Comparison of ENCODE assay signal across 8 mouse cellular contexts in genomic region chr17:80899513-80900199, GRCm38 (mm10). TPM values are rescaled to one million over a fixed set of nuclear protein-coding genes. Genes with fewer than 3 reads are reported as not detected.
DNase-seq lines count a peak whose midpoint lies in the region; ATAC-seq and TF ChIP-seq lines count a peak whose summit lies in the region.

No protein-coding gene starts in this region.

- WGBS in lung, adult 2 months: 35% methylated on average over 9 of the region's 9 CpGs
- WGBS in stomach, postnatal 0 days: 25% methylated on average over 9 of the region's 9 CpGs

- H3K27me3 ChIP-seq in stomach, postnatal 0 days (ENCODE audit: control insufficient read depth, insufficient read depth, low read length): no peaks in the 10 kb centered on the region

- no peaks in the 10 kb centered on the region for H3K9me3 ChIP-seq in stomach, postnatal 0 days (ENCODE audit: control insufficient read depth, low read length)

- TF ChIP-seq EP300 in stomach, postnatal 0 days (optimal IDR thresholded peaks at IDR 0.05): no peak

- peak overlapping the region; percentile 11; the same call in 1 of the 2 replicates for H3K4me2 ChIP-seq in stomach, postnatal 0 days (replicated peaks; ENCODE audit: low read depth)

- DNase-seq in heart, adult 18-20 months: peak; percentile 56 to 66
- no peak for DNase-seq in heart, postnatal 25 days (ENCODE audit: low spot score)
- peak; percentile 31 for DNase-seq in adrenal gland, postnatal 25 days
- peak; percentile 41 for DNase-seq in heart, postnatal 4 days
- DNase-seq in lung, adult 2 months: peak; percentile 26
- peak; percentile 27 for DNase-seq in stomach, postnatal 0 days (ENCODE audit: low spot score)
- no peak for DNase-seq in right cerebral cortex, postnatal 4 days

- H3K4me1 ChIP-seq in lung, adult 2 months (ENCODE audit: control insufficient read depth, insufficient read depth, low read length): peaks cover 9% of the 10 kb centered on the region
- H3K4me1 ChIP-seq in stomach, postnatal 0 days (replicated peaks; ENCODE audit: control insufficient read depth, insufficient read depth): peaks cover 4% of the 10 kb centered on the region

- intact Hi-C loops in heart, postnatal 25 days (cut with DNase I): no loop called here

- no peak for TF ChIP-seq CTCF in lung, adult 2 months (IDR thresholded peaks at IDR 0.05; ENCODE audit: insufficient read depth, low read length)
- TF ChIP-seq CTCF in stomach, postnatal 0 days (IDR thresholded peaks at IDR 0.05; ENCODE audit: low read depth): no peak

- peak overlapping the region; percentile 24; the same call in 1 of the 2 replicates for H3K27ac ChIP-seq in stomach, postnatal 0 days (replicated peaks)

- no peak overlapping the region for H3K9ac ChIP-seq in stomach, postnatal 0 days (ENCODE audit: low read length)

- no peak overlapping the region for H3K4me3 ChIP-seq in lung, adult 2 months (replicated peaks; ENCODE audit: extremely low read depth, low read depth, low read length)
- H3K4me3 ChIP-seq in stomach, postnatal 0 days (ENCODE audit: low read depth, low read length): no peak overlapping the region

- TF ChIP-seq POLR2A in lung, adult 2 months (IDR thresholded peaks at IDR 0.05; ENCODE audit: borderline replicate concordance, extremely low read depth, low read depth, low read length): no peak

- H3K36me3 ChIP-seq in stomach, postnatal 0 days (ENCODE audit: control insufficient read depth, insufficient read depth, low read length): no peaks in the 10 kb centered on the region

- ATAC-seq in stomach, postnatal 0 days (ENCODE audit: low FRiP score, low TSS enrichment): peak; percentile 45; the same call in 1 of the 2 replicates
- no peak for ATAC-seq in megakaryocyte-erythroid progenitor cell, adult 5-6 weeks (replicated peaks; ENCODE audit: low FRiP score, low TSS enrichment, poor library complexity, severe bottlenecking)

RNA-seq across cellular contexts. Expression of gene Tmem178, which starts 44.8 kb away (rescaled TPM):
- total RNA-seq in heart, adult 18-20 months (2021): under 1 TPM; 0.28 to 0.50 TPM
- under 1 TPM; 0.34 to 0.45 TPM for total RNA-seq in heart, postnatal 25 days (2021)
- total RNA-seq in adrenal gland, postnatal 25 days (2021): 5.3 TPM in 2 replicates
- total RNA-seq in heart, postnatal 4 days (2021): 1 to 10 TPM; 3.2 TPM
- 18.5 and 20.7 TPM in 2 replicates for polyA plus RNA-seq in lung, adult 2 months (2012; rRNA removed)
- polyA plus RNA-seq in stomach, postnatal 0 days (2015; fragmentation: Nextera tagmentation; extraction: Ambion mirVana): 1.8 and 2.0 TPM in 2 replicates
- total RNA-seq in megakaryocyte-erythroid progenitor cell, adult 5-6 weeks (2014; fragmentation: Nextera tagmentation): not detected in 2 replicates
- total RNA-seq in megakaryocyte-erythroid progenitor cell, adult 5-6 weeks (2017): not detected in 2 replicates

Comparison
In these comparisons a context has a peak if more than half of its experiments do, and no peak if none do; other contexts are left out.
1. DNase-seq: peak in heart, adult 18-20 months (2 of 2), adrenal gland, postnatal 25 days (single experiment), heart, postnatal 4 days (single experiment), lung, adult 2 months (single experiment) and stomach, postnatal 0 days (single experiment); none in heart, postnatal 25 days (single experiment) and right cerebral cortex, postnatal 4 days (single experiment).